ENCODE assay signal across 8 mouse cellular contexts in the genomic region with DNA sequence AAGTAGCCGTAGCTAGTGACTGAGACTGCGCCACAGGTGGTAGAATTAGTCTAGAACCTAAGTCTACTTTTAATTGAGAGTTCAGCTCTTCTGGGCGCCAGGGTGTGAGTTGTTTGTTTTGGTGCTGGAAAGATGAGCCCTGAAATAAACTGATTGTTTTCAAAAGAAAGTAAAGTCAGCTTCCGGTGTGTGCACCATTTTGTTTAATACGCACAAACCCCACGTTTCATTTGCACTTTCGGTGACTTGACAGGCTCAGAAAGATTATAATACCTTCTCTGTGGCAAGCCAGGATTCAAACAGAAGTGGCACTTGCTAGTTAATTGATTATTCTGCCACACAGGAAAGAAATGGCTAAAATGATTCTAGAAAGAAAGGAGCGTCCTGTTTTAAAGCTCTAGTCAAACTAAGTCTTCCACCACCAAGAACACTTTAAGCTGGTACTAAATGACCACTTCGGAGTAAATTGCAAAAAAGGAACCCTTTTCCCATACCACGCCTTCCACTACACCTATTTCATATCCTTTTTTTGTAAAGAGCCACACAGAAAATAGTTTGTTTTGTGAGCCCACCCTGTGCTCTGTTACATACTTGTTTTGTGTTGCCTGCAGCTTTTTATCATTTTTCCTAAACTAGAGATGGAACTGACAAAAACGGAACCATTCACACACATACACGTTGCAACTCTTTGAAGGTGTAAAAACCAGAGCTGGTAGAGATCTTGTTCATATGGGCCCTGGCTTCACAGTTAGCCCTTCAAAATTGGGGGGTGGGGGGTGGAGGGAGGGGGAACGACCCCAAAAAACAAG. TPM values are rescaled to one million over a fixed set of nuclear protein-coding genes. Genes with fewer than 3 reads are reported as not detected.
DNase-seq lines count a peak whose midpoint lies in the region; ATAC-seq and TF ChIP-seq lines count a peak whose summit lies in the region.

No protein-coding gene starts in this region.

- peak overlapping the region; percentile 79 for H3K4me3 ChIP-seq in lung, embryonic 14.5 days (ENCODE audit: low read depth, low read length)
- H3K4me3 ChIP-seq in brown adipose tissue, adult 24 weeks (ENCODE audit: insufficient read depth, low read depth, low read length), result peak overlapping the region; percentile 69
- H3K4me3 ChIP-seq in hindbrain, embryonic 15.5 days, result peak overlapping the region; percentile 93
- peak overlapping the region; percentile 93 for H3K4me3 ChIP-seq in midbrain, embryonic 15.5 days

- H3K4me1 ChIP-seq in lung, embryonic 14.5 days (ENCODE audit: insufficient read depth), result peaks cover 3% of the 10 kb centered on the region; the same call in 1 of the 2 replicates
- 0 out of 2 replicates have a peak, but pooled peaks cover 7% of the 10 kb centered on the region for H3K4me1 ChIP-seq in brown adipose tissue, adult 24 weeks (ENCODE audit: control insufficient read depth, insufficient read depth, insufficient read length, low read length)
- H3K4me1 ChIP-seq in hindbrain, embryonic 15.5 days (replicated peaks), result peaks cover 30% of the 10 kb centered on the region
- peaks cover 23% of the 10 kb centered on the region for H3K4me1 ChIP-seq in midbrain, embryonic 15.5 days

- H3K27ac ChIP-seq in lung, embryonic 14.5 days (ENCODE audit: low read depth), result peak overlapping the region; percentile 79; the same call in 1 of the 2 replicates
- peak overlapping the region; percentile 97 for H3K27ac ChIP-seq in brown adipose tissue, adult 24 weeks (replicated peaks; ENCODE audit: low read depth, low read length)
- H3K27ac ChIP-seq in hindbrain, embryonic 15.5 days (replicated peaks), result peak overlapping the region; percentile 93
- H3K27ac ChIP-seq in midbrain, embryonic 15.5 days, result peak overlapping the region; percentile 91

- no peaks in the 10 kb centered on the region for H3K9me3 ChIP-seq in lung, embryonic 14.5 days (ENCODE audit: low read depth, low read length)
- no peaks in the 10 kb centered on the region for H3K9me3 ChIP-seq in hindbrain, embryonic 15.5 days
- H3K9me3 ChIP-seq in midbrain, embryonic 15.5 days, result no peaks in the 10 kb centered on the region

- no peak for TF ChIP-seq CTCF in lung, embryonic 14.5 days (IDR thresholded peaks at IDR 0.05; ENCODE audit: low read depth)

- H3K27me3 ChIP-seq in lung, embryonic 14.5 days (ENCODE audit: insufficient read depth, low read length), result no peaks in the 10 kb centered on the region
- H3K27me3 ChIP-seq in hindbrain, embryonic 15.5 days, result no peaks in the 10 kb centered on the region
- H3K27me3 ChIP-seq in midbrain, embryonic 15.5 days (replicated peaks), result no peaks in the 10 kb centered on the region

- 0 out of 2 replicates have a peak, but pooled peaks cover 6% of the 10 kb centered on the region for H3K36me3 ChIP-seq in lung, embryonic 14.5 days (ENCODE audit: insufficient read depth)
- H3K36me3 ChIP-seq in hindbrain, embryonic 15.5 days, result no peaks in the 10 kb centered on the region
- H3K36me3 ChIP-seq in midbrain, embryonic 15.5 days (replicated peaks), result no peaks in the 10 kb centered on the region

- H3K4me2 ChIP-seq in lung, embryonic 14.5 days, result peak overlapping the region; percentile 84
- H3K4me2 ChIP-seq in hindbrain, embryonic 15.5 days, result peak overlapping the region; percentile 77
- H3K4me2 ChIP-seq in midbrain, embryonic 15.5 days, result peak overlapping the region; percentile 80

- 26% methylated on average over 13 of the region's 13 CpGs for WGBS in lung, embryonic 14.5 days
- 40% methylated on average over 13 of the region's 13 CpGs for WGBS in hindbrain, embryonic 15.5 days
- WGBS in midbrain, embryonic 15.5 days, result 36% methylated on average over 13 of the region's 13 CpGs

- ATAC-seq in lung, embryonic 14.5 days (ENCODE audit: insufficient read depth), result no peak
- ATAC-seq in hindbrain, embryonic 15.5 days (ENCODE audit: low FRiP score, low read depth), result no peak
- no peak for ATAC-seq in midbrain, embryonic 15.5 days (replicated peaks)

- peak; percentile 29 for DNase-seq in lung, embryonic 14.5 days
- no peak for DNase-seq in lung, postnatal 10 days
- no peak for DNase-seq in cerebellum, postnatal 14 days
- no peak for DNase-seq in frontal cortex, postnatal 25 days (ENCODE audit: low spot score in 2 of 2)
- DNase-seq in spleen, postnatal 10 days (ENCODE audit: low spot score in 2 of 2), result no peak

- H3K9ac ChIP-seq in lung, embryonic 14.5 days, result peak overlapping the region; percentile 82
- H3K9ac ChIP-seq in hindbrain, embryonic 15.5 days, result peak overlapping the region; percentile 92
- H3K9ac ChIP-seq in midbrain, embryonic 15.5 days, result peak overlapping the region; percentile 85

RNA-seq across cellular contexts. Expression of a gene that starts 1.0 kb away (rescaled TPM):
- polyA plus RNA-seq in lung, embryonic 14.5 days (2014; fragmentation: Nextera tagmentation; extraction: Ambion mirVana), result 124 and 128 TPM in 2 replicates
- polyA plus RNA-seq in brown adipose tissue, adult 24 weeks (2012; ENCODE audit: insufficient read depth, insufficient read length, missing spikeins), result 4,023 and 4,386 TPM in 2 replicates
- polyA plus RNA-seq in hindbrain, embryonic 15.5 days (2015; fragmentation: Nextera tagmentation; extraction: Ambion mirVana), result 56.5 and 63.8 TPM in 2 replicates
- 49.6 and 55.7 TPM in 2 replicates for polyA plus RNA-seq in midbrain, embryonic 15.5 days (2015; fragmentation: Nextera tagmentation; extraction: Ambion mirVana)

RNA-seq across cellular contexts. Expression of a gene that starts 1.1 kb away (rescaled TPM):
- 118 and 124 TPM in 2 replicates for polyA plus RNA-seq in lung, embryonic 14.5 days (2014; fragmentation: Nextera tagmentation; extraction: Ambion mirVana)
- 1,889 and 2,102 TPM in 2 replicates for polyA plus RNA-seq in brown adipose tissue, adult 24 weeks (2012; ENCODE audit: insufficient read depth, insufficient read length, missing spikeins)
- polyA plus RNA-seq in hindbrain, embryonic 15.5 days (2015; fragmentation: Nextera tagmentation; extraction: Ambion mirVana), result 68.9 and 75.8 TPM in 2 replicates
- polyA plus RNA-seq in midbrain, embryonic 15.5 days (2015; fragmentation: Nextera tagmentation; extraction: Ambion mirVana), result 69.3 and 69.9 TPM in 2 replicates

RNA-seq across cellular contexts. Expression of a gene that starts 49.5 kb away (rescaled TPM):
- 0.11 and 0.20 TPM in 2 replicates for polyA plus RNA-seq in lung, embryonic 14.5 days (2014; fragmentation: Nextera tagmentation; extraction: Ambion mirVana)
- polyA plus RNA-seq in brown adipose tissue, adult 24 weeks (2012; ENCODE audit: insufficient read depth, insufficient read length, missing spikeins), result not detected in 2 replicates
- polyA plus RNA-seq in hindbrain, embryonic 15.5 days (2015; fragmentation: Nextera tagmentation; extraction: Ambion mirVana), result not detected in 2 replicates
- not detected in 2 replicates for polyA plus RNA-seq in midbrain, embryonic 15.5 days (2015; fragmentation: Nextera tagmentation; extraction: Ambion mirVana)

RNA-seq across cellular contexts. Expression of a gene that starts 50.1 kb away (rescaled TPM):
- not detected in 2 replicates for polyA plus RNA-seq in lung, embryonic 14.5 days (2014; fragmentation: Nextera tagmentation; extraction: Ambion mirVana)
- polyA plus RNA-seq in brown adipose tissue, adult 24 weeks (2012; ENCODE audit: insufficient read depth, insufficient read length, missing spikeins), result not detected in 2 replicates
- polyA plus RNA-seq in hindbrain, embryonic 15.5 days (2015; fragmentation: Nextera tagmentation; extraction: Ambion mirVana), result 3.2 and 5.3 TPM in 2 replicates
- 3.1 and 3.9 TPM in 2 replicates for polyA plus RNA-seq in midbrain, embryonic 15.5 days (2015; fragmentation: Nextera tagmentation; extraction: Ambion mirVana)

RNA-seq across cellular contexts. Expression of a gene that starts 51.1 kb away (rescaled TPM):
- 0.39 and 0.49 TPM in 2 replicates for polyA plus RNA-seq in lung, embryonic 14.5 days (2014; fragmentation: Nextera tagmentation; extraction: Ambion mirVana)
- polyA plus RNA-seq in brown adipose tissue, adult 24 weeks (2012; ENCODE audit: insufficient read depth, insufficient read length, missing spikeins), result not detected in 2 replicates
- polyA plus RNA-seq in hindbrain, embryonic 15.5 days (2015; fragmentation: Nextera tagmentation; extraction: Ambion mirVana), result 11.5 and 13.7 TPM in 2 replicates
- 10.4 and 13.6 TPM in 2 replicates for polyA plus RNA-seq in midbrain, embryonic 15.5 days (2015; fragmentation: Nextera tagmentation; extraction: Ambion mirVana)

Comparison
In these comparisons a context has a peak if more than half of its experiments do, and no peak if none do; other contexts are left out.
1. RNA of a gene that starts 1.0 kb away (polyA plus RNA-seq): 4,023 to 4,386 TPM in brown adipose tissue, adult 24 weeks; 124 to 128 TPM in lung, embryonic 14.5 days, 56.5 to 63.8 TPM in hindbrain, embryonic 15.5 days and 49.6 to 55.7 TPM in midbrain, embryonic 15.5 days; every median in the first group is over 10 times any median in the second.
2. RNA of a gene that starts 1.1 kb away (polyA plus RNA-seq): 1,889 to 2,102 TPM in brown adipose tissue, adult 24 weeks; 118 to 124 TPM in lung, embryonic 14.5 days, 68.9 to 75.8 TPM in hindbrain, embryonic 15.5 days and 69.3 to 69.9 TPM in midbrain, embryonic 15.5 days; every median in the first group is over 10 times any median in the second.
3. Peak in every context shown above with its lines, with median percentiles within 50 percentile points of each other: H3K27ac ChIP-seq, H3K4me2 ChIP-seq, H3K4me3 ChIP-seq and H3K9ac ChIP-seq.